Mouse (Mus musculus) testis, adult 2 months (tissue): Measurements from ENCODE around the gene Btbd16. TPM values are rescaled to one million over a fixed set of nuclear protein-coding genes. Genes with fewer than 3 reads are reported as not detected.

Source experiments
- H3K27ac ChIP-seq: fragments of 200-500 bp; 2 replicates; pipeline ENCODE4 v1.5.1; 2012; ENCODE audit warnings: low read depth, low read length; ENCODE audit not compliant: control insufficient read depth, insufficient read depth
- H3K27me3 ChIP-seq: fragments of 200-500 bp; 2 replicates; pipeline ENCODE4 v1.6.1; 2012; ENCODE audit warnings: mild to moderate bottlenecking, low read length, moderate library complexity; ENCODE audit not compliant: control insufficient read depth, insufficient read depth
- H3K36me3 ChIP-seq: fragments of 200-500 bp; 2 replicates; pipeline ENCODE4 v1.6.1; 2012; ENCODE audit warnings: mild to moderate bottlenecking, low read length; ENCODE audit not compliant: control insufficient read depth, insufficient read depth
- H3K4me1 ChIP-seq: fragments of 200-500 bp; 2 replicates; pipeline ENCODE4 v1.6.1; 2012; ENCODE audit warnings: low read length; ENCODE audit not compliant: control insufficient read depth, insufficient read depth
- H3K4me3 ChIP-seq: fragments of 200-500 bp; 2 replicates; pipeline ENCODE4 v1.5.1; 2012; ENCODE audit warnings: low read depth, mild to moderate bottlenecking, low read length, moderate library complexity, mixed read lengths; ENCODE audit not compliant: control insufficient read depth
- CTCF ChIP-seq: fragments of 200-500 bp; IDR thresholded peaks from 2 replicates; pipeline ENCODE4 v1.5.1; 2012; ENCODE audit warnings: low read depth, mild to moderate bottlenecking, inconsistent platforms, low read length, moderate library complexity; ENCODE audit not compliant: control insufficient read depth, insufficient read depth, insufficient replicate concordance
- POLR2A ChIP-seq: fragments of 200-500 bp; IDR thresholded peaks from 2 replicates; pipeline ENCODE4 v1.6.1; 2012; ENCODE audit warnings: low read depth, mild to moderate bottlenecking, inconsistent platforms, low read length, moderate library complexity; ENCODE audit not compliant: control insufficient read depth
- polyA plus RNA-seq: library from polyadenylated mRNA; depleted of rRNA; stranded (reverse); fragments of >200 nt; gene quantifications from 2 replicates; pipeline ENCODE4 v1.2.3, GENCODE M21; 2012

Btbd16 gene
- polyA plus RNA-seq, 1 experiment: 254 TPM

DNA sequence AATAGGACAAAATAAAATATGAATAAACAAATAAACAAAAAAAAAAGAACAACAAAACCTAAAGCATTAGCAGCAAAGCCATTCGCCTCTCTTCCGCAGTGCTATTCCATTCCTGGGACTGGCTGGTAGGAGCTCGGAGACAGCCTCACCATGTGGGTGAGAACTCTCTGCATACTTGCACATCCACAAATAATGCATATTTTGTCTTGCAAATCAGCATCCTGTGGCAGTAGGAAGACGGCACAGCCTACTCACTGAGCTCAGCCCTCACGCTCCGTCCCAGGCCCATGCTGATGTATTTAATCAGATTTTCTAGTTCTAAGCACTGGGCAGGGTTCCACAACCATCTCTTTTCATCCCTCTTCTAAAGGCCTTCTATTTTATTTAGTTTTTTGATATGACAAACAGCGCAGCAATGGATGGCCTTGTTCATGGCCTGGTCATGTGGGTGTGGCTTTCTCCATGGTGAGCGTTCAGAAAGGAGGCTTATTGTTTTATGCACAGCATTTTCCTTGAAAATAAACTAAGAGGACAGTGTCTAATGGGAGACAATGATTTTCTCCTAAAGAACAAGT, 29.5 kb downstream of the Btbd16 start:
- Histone ChIP-seq H3K4me3 (no peak overlapping the region), H3K27ac (no peak overlapping the region), H3K4me1 (no peaks in the 10 kb centered on the region), H3K36me3 (no peaks in the 10 kb centered on the region), H3K27me3 (no peaks in the 10 kb centered on the region)
- no peak for TF ChIP-seq POLR2A
- no peak for TF ChIP-seq CTCF

- Histone ChIP-seq H3K4me3 (no peak overlapping the region), H3K27ac (no peak overlapping the region), H3K4me1 (no peaks in the 10 kb centered on the region), H3K27me3 (no peaks in the 10 kb centered on the region), H3K36me3 (no peaks in the 10 kb centered on the region)
- TF ChIP-seq CTCF (no peak), POLR2A (no peak)
Observed at GRCm38 (mm10) chr7:130804991-130805390, 31.1 kb downstream of the Btbd16 start.

GRCm38 (mm10) chr7:130807749-130808148, 33.9 kb downstream of the Btbd16 start:
- H3K27ac ChIP-seq: no peak overlapping the region
- TF ChIP-seq CTCF (no peak), POLR2A (no peak)
- H3K36me3 ChIP-seq: no peaks in the 10 kb centered on the region
- H3K27me3 ChIP-seq: no peaks in the 10 kb centered on the region
- no peak overlapping the region for H3K4me3 ChIP-seq
- no peaks in the 10 kb centered on the region for H3K4me1 ChIP-seq

- Histone ChIP-seq H3K4me1 (no peaks in the 10 kb centered on the region), H3K36me3 (no peaks in the 10 kb centered on the region), H3K4me3 (no peak overlapping the region), H3K27ac (no peak overlapping the region), H3K27me3 (no peaks in the 10 kb centered on the region)
- no peak for TF ChIP-seq CTCF
- no peak for TF ChIP-seq POLR2A
Observed at GRCm38 (mm10) chr7:130808694-130809093, 34.8 kb downstream of the Btbd16 start.

- Histone ChIP-seq H3K36me3 (no peaks in the 10 kb centered on the region), H3K27me3 (no peaks in the 10 kb centered on the region), H3K27ac (no peak overlapping the region), H3K4me1 (no peaks in the 10 kb centered on the region), H3K4me3 (no peak overlapping the region)
- no peak for TF ChIP-seq POLR2A
- TF ChIP-seq CTCF: no peak
Observed at GRCm38 (mm10) chr7:130810238-130810637, 36.4 kb downstream of the Btbd16 start.

DNA sequence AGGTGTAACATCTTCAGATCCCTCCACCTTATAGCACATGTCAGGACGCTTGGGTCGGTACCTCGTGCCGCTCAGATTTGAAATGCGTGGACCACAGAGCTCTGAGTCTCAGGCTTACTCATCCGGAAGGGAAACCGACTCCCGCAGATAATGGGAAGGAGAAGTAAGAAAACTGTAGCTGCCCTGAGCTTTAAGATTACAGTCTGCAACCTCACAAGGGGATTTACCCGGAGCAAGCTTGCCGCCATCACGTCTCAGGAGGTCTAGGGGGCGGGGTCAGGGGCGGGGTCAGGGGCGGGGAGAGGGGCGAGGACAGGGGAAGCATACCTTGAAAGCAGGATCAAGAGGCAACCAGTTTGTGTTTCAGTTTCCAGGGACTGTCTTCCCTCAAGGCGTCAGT, 38.5 kb downstream of the Btbd16 start:
- H3K36me3 ChIP-seq: no peaks in the 10 kb centered on the region
- no peaks in the 10 kb centered on the region for H3K4me1 ChIP-seq
- H3K27me3 ChIP-seq: no peaks in the 10 kb centered on the region
- peak overlapping the region; percentile 69 for H3K4me3 ChIP-seq
- TF ChIP-seq CTCF: no peak
- TF ChIP-seq POLR2A: no peak
- H3K27ac ChIP-seq: no peak overlapping the region; the same call in 1 of the 2 replicates

DNA sequence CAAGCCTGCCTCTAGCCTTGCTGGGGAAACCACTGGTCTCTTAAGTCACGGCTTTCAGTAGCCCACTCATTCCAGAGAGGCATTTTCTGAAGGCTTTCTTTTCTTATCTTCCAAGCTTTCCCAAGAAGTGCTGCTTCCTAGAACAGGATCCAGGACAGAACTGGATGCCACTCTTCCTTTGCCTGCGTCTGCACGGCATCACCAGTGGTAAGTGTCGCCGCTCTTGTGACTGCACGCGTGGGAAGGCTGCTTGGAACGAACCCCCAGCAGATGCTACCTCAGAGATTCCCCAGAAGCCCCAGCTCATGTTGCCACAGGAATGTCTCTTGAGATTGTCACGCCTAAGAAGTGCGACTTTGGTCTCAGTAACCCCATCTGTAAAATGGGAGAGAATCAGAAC, 41.7 kb downstream of the Btbd16 start:
- no peaks in the 10 kb centered on the region for H3K4me1 ChIP-seq
- H3K27me3 ChIP-seq: no peaks in the 10 kb centered on the region
- no peaks in the 10 kb centered on the region; the same call in 1 of the 2 replicates for H3K36me3 ChIP-seq
- no peak for TF ChIP-seq POLR2A
- no peak for TF ChIP-seq CTCF
- no peak overlapping the region for H3K27ac ChIP-seq
- no peak overlapping the region for H3K4me3 ChIP-seq

DNA sequence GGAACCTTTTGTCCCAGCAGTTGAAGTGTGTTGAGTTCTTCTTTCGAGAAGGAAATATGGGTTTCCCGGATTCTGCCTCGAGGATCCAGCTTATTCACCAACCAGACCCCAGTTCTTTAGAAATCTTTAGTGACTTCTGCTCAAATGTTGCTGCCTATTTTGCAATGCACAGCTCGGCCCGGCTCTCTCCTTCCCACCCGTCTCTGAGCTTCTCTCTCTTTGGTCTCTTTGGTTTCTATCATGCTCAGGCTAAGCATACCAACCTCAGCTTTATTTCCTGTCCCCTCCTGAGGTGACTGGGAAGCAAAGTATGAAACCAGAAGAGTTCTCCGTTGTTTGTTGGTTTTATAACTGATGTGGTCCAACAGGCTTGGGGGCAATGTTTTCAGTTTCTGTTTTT, 42.4 kb downstream of the Btbd16 start:
- Histone ChIP-seq H3K27ac (no peak overlapping the region), H3K27me3 (no peaks in the 10 kb centered on the region)
- no peak for TF ChIP-seq CTCF
- TF ChIP-seq POLR2A: no peak

More for the DNA sequence above, 42.4 kb downstream of the Btbd16 start:
- H3K36me3 ChIP-seq: no peaks in the 10 kb centered on the region; the same call in 1 of the 2 replicates
- no peaks in the 10 kb centered on the region for H3K4me1 ChIP-seq
- H3K4me3 ChIP-seq: no peak overlapping the region
